9 mouse cellular contexts compared by ENCODE assay signal in the genomic region with DNA sequence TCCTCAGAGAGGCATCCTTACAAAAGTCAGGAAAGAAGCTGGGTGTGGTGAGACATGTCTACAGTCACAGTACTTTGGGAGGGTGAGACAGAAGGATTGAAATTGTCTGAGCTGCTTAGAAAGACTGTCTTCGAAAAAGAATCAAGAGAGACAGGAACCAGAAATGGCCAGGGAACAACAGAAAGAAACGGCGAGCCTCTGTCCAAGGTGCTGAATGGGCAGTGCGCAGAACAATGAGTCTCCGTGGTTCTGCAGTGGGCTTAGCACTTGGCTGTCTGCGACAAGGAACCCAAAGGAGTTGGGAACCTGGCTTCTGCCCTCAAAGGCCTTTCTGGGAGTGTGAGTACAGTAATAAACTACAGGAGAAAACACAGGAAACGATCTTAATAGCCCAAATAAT.
DNase-seq lines count a peak whose midpoint lies in the region; ATAC-seq and TF ChIP-seq lines count a peak whose summit lies in the region.
"Had no signal": no experiment of that assay in that cellular context is flagged by ENCODE, and none has a peak within 500 bp of the region (broad histone marks: within the 10 kb centered on the region; RNA-seq: fewer than 3 reads in every experiment).

No protein-coding gene starts in this region.

- H3K9ac ChIP-seq in lung, embryonic 14.5 days = no peak overlapping the region
- no peak overlapping the region for H3K9ac ChIP-seq in limb, embryonic 14.5 days (ENCODE audit: low read depth, low read length, severe bottlenecking)
- H3K9ac ChIP-seq: heart, embryonic 12.5 days had no signal

- H3K27me3 ChIP-seq in lung, embryonic 14.5 days (ENCODE audit: insufficient read depth, low read length) = no peaks in the 10 kb centered on the region
- no peaks in the 10 kb centered on the region for H3K27me3 ChIP-seq in limb, embryonic 14.5 days (ENCODE audit: control insufficient read depth, insufficient read depth, low read length)
- H3K27me3 ChIP-seq: heart, embryonic 12.5 days had no signal

- TF ChIP-seq POLR2A in limb, embryonic 14.5 days (IDR thresholded peaks at IDR 0.05; ENCODE audit: borderline replicate concordance, extremely low read depth, insufficient read depth, insufficient read length) = no peak

- H3K36me3 ChIP-seq in lung, embryonic 14.5 days (ENCODE audit: insufficient read depth) = no peaks in the 10 kb centered on the region
- no peaks in the 10 kb centered on the region for H3K36me3 ChIP-seq in limb, embryonic 14.5 days (ENCODE audit: control insufficient read depth, insufficient read depth, low read length)
- H3K36me3 ChIP-seq: heart, embryonic 12.5 days had no signal

- no peak for TF ChIP-seq CTCF in lung, embryonic 14.5 days (IDR thresholded peaks at IDR 0.05; ENCODE audit: low read depth)

- no peaks in the 10 kb centered on the region for H3K4me1 ChIP-seq in lung, embryonic 14.5 days (ENCODE audit: insufficient read depth)
- no peaks in the 10 kb centered on the region for H3K4me1 ChIP-seq in limb, embryonic 14.5 days (ENCODE audit: control insufficient read depth, insufficient read depth, low read length)
- H3K4me1 ChIP-seq: heart, embryonic 12.5 days had no signal

- H3K9me3 ChIP-seq in lung, embryonic 14.5 days (ENCODE audit: low read depth, low read length) = no peaks in the 10 kb centered on the region
- H3K9me3 ChIP-seq in limb, embryonic 14.5 days (ENCODE audit: control insufficient read depth, low read length) = no peaks in the 10 kb centered on the region

- H3K4me3 ChIP-seq in lung, embryonic 14.5 days (ENCODE audit: low read depth, low read length) = no peak overlapping the region
- H3K4me3 ChIP-seq in limb, embryonic 14.5 days (replicated peaks; ENCODE audit: low read length) = no peak overlapping the region
- H3K4me3 ChIP-seq: heart, embryonic 12.5 days had no signal

- ATAC-seq in lung, embryonic 14.5 days (ENCODE audit: insufficient read depth) = no peak
- ATAC-seq in limb, embryonic 14.5 days (ENCODE audit: low FRiP score, low read depth) = no peak

- peak; percentile 63 for DNase-seq in adrenal gland, postnatal 10 days
- no peak for DNase-seq in adrenal gland, adult 2 months
- peak; percentile 86 for DNase-seq in lung, embryonic 14.5 days
- no peak for DNase-seq in lung, adult 18-20 months
- DNase-seq in WW6 (ENCODE audit: low read depth, low spot score) = peak; percentile 45
- peak; percentile 81 for DNase-seq in limb, embryonic 14.5 days (ENCODE audit: low spot score)
- no peak for DNase-seq in spleen, adult 18-20 months
- no peak for DNase-seq in cerebellum, adult 11-12 months

- WGBS in lung, embryonic 14.5 days = 19% methylated on average over 7 of the region's 7 CpGs
- 17% methylated on average over 7 of the region's 7 CpGs for WGBS in limb, embryonic 14.5 days

- H3K4me2 ChIP-seq in lung, embryonic 14.5 days = no peak overlapping the region
- no peak overlapping the region for H3K4me2 ChIP-seq in limb, embryonic 14.5 days (replicated peaks; ENCODE audit: low read depth, low read length, severe bottlenecking)
- H3K4me2 ChIP-seq: heart, embryonic 12.5 days had no signal

- H3K27ac ChIP-seq in lung, embryonic 14.5 days (ENCODE audit: low read depth) = no peak overlapping the region
- no peak overlapping the region for H3K27ac ChIP-seq in limb, embryonic 14.5 days (replicated peaks; ENCODE audit: low read depth, low read length)

Comparison
In these comparisons a context has a peak if more than half of its experiments do, and no peak if none do; other contexts are left out.
1. DNase-seq: peak in adrenal gland, postnatal 10 days (single experiment), lung, embryonic 14.5 days (single experiment), WW6 (single experiment) and limb, embryonic 14.5 days (single experiment); none in adrenal gland, adult 2 months (single experiment), lung, adult 18-20 months (0 of 2), spleen, adult 18-20 months (0 of 2) and cerebellum, adult 11-12 months (single experiment).